Mouse (Mus musculus) lung, postnatal 0 days (tissue): Measurements from ENCODE around the gene Mosmo.
A peak's percentile ranks its signal among the peaks of the same experiment; 100 is the strongest.

ENCODE experiments used
- CTCF ChIP-seq: IDR thresholded peaks from 2 replicates; pipeline ENCODE4 v1.5.1; 2016; ENCODE audit warnings: antibody characterized with exemption, mild to moderate bottlenecking
- EP300 ChIP-seq: IDR thresholded peaks from 2 replicates; pipeline ENCODE4 v1.6.1; 2016; ENCODE audit warnings: antibody characterized with exemption, mild to moderate bottlenecking, control low read depth

DNA sequence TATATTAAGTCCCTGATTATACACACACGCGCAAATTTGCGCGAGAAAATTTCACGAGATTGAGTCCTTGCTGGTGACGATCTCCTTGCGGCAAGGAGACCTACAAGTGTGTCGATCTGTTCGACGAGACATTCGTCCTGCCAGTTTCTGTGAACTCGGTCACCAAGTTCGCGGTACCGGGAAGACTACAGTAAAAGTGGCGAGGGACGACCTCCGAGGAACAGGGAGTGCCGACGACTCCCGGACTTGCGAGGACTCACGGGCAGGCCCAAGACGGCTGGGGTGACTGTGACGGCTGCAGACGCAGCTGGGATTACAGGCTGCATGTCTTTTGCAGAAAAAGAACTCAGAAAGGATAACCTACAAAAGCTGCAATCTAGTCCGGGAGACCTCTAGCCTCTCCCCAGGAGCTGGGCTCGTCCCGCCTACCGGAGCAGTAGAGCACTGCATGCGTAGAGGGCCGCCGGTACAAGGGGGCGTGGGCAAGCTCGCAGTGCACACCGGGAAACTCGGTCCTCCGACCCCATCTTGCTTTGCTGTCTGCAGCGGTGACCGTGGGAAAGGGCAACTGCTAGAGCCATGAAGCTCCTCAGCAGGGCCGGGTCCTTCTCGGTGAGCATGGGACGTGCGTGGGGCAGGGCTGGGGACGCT, 42.6 kb upstream of the Mosmo start, which contains the start of gene Uqcrc2:
- TF ChIP-seq CTCF: peak; percentile 84
- no peak for TF ChIP-seq EP300
